ENCODE assay signal across 15 mouse cellular contexts in the genomic region with DNA sequence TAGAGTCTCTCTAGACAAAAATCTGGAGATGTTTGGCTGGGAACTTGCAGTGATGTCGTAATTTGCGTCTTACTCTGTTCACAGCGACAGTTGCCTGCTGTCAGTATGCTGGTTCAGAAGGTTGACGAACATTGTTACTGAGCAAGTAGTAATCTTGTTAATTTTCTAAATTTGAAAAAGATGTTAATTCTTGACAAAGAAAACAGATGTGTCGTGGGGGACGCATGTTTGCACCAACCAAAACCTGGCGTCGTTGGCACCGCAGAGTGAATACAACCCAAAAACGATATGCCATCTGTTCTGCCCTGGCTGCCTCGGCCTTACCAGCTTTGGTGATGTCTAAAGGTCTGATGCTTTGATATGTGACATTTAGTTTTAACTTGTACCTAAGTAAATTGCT. TPM values are rescaled to one million over a fixed set of nuclear protein-coding genes. Genes with fewer than 3 reads are reported as not detected.
A peak's percentile ranks its signal among the peaks of the same experiment; 100 is the strongest.
DNase-seq lines count a peak whose midpoint lies in the region; ATAC-seq and TF ChIP-seq lines count a peak whose summit lies in the region.
"Had no signal": no experiment of that assay in that cellular context is flagged by ENCODE, and none has a peak within 500 bp of the region (broad histone marks: within the 10 kb centered on the region; RNA-seq: fewer than 3 reads in every experiment).

No protein-coding gene starts in this region.

- H3K9me3 ChIP-seq in lung, embryonic 14.5 days (ENCODE audit: low read depth, low read length) = no peaks in the 10 kb centered on the region
- H3K9me3 ChIP-seq in liver, embryonic 16.5 days (replicated peaks; ENCODE audit: control insufficient read depth, low read length) = no peaks in the 10 kb centered on the region
- no peaks in the 10 kb centered on the region for H3K9me3 ChIP-seq in midbrain, embryonic 14.5 days (ENCODE audit: control insufficient read depth, low read length)
- H3K9me3 ChIP-seq: lung, embryonic 15.5 days had no signal

- peaks cover 6% of the 10 kb centered on the region; the same call in 1 of the 2 replicates for H3K4me1 ChIP-seq in lung, embryonic 14.5 days (ENCODE audit: insufficient read depth)
- H3K4me1 ChIP-seq in liver, embryonic 16.5 days (ENCODE audit: control insufficient read depth, low read depth, low read length) = peaks cover 33% of the 10 kb centered on the region
- H3K4me1 ChIP-seq in midbrain, embryonic 14.5 days (ENCODE audit: control insufficient read depth, insufficient read depth, low read length) = peaks cover 23% of the 10 kb centered on the region

- H3K27me3 ChIP-seq in lung, embryonic 14.5 days (ENCODE audit: insufficient read depth, low read length) = no peaks in the 10 kb centered on the region
- H3K27me3 ChIP-seq in liver, embryonic 16.5 days (ENCODE audit: control insufficient read depth, insufficient read depth, low read depth, low read length) = no peaks in the 10 kb centered on the region
- H3K27me3 ChIP-seq in midbrain, embryonic 14.5 days (ENCODE audit: control insufficient read depth, insufficient read depth, low read length) = no peaks in the 10 kb centered on the region
- H3K27me3 ChIP-seq: lung, embryonic 15.5 days had no signal

- H3K9ac ChIP-seq in lung, embryonic 14.5 days = no peak overlapping the region; the same call in 1 of the 2 replicates
- no peak overlapping the region for H3K9ac ChIP-seq in liver, embryonic 16.5 days (ENCODE audit: low read depth, low read length)
- H3K9ac ChIP-seq in midbrain, embryonic 14.5 days (replicated peaks; ENCODE audit: low read length) = no peak overlapping the region
- H3K9ac ChIP-seq: lung, embryonic 15.5 days had no signal

- H3K4me2 ChIP-seq in lung, embryonic 14.5 days = peak overlapping the region; percentile 73
- peak overlapping the region; percentile 73; the same call in 1 of the 2 replicates for H3K4me2 ChIP-seq in liver, embryonic 16.5 days (ENCODE audit: low read depth, low read length)
- no peak overlapping the region for H3K4me2 ChIP-seq in midbrain, embryonic 14.5 days (ENCODE audit: low read length)

- H3K4me3 ChIP-seq in lung, embryonic 14.5 days (ENCODE audit: low read depth, low read length) = peak overlapping the region; percentile 64; the same call in 1 of the 2 replicates
- H3K4me3 ChIP-seq in liver, embryonic 16.5 days (ENCODE audit: low read depth, low read length) = no peak overlapping the region; the same call in 1 of the 2 replicates
- H3K4me3 ChIP-seq in midbrain, embryonic 14.5 days (replicated peaks; ENCODE audit: low read depth, low read length) = no peak overlapping the region

- H3K36me3 ChIP-seq in lung, embryonic 14.5 days (ENCODE audit: insufficient read depth) = peaks cover 52% of the 10 kb centered on the region
- peaks cover 37% of the 10 kb centered on the region for H3K36me3 ChIP-seq in liver, embryonic 16.5 days (ENCODE audit: control insufficient read depth, insufficient read depth)
- H3K36me3 ChIP-seq in midbrain, embryonic 14.5 days (ENCODE audit: control insufficient read depth, insufficient read depth, low read length) = peaks cover 39% of the 10 kb centered on the region

- no peak for ATAC-seq in lung, embryonic 14.5 days (ENCODE audit: insufficient read depth)
- no peak for ATAC-seq in liver, embryonic 16.5 days (ENCODE audit: low read depth)
- no peak for ATAC-seq in midbrain, embryonic 14.5 days (ENCODE audit: low FRiP score, low TSS enrichment)
- ATAC-seq in cerebellum, adult (ENCODE audit: insufficient number of reproducible peaks, low FRiP score, low TSS enrichment) = no peak
- ATAC-seq: hindbrain, postnatal 0 days had no signal

- no peak for TF ChIP-seq CTCF in lung, embryonic 14.5 days (IDR thresholded peaks at IDR 0.05; ENCODE audit: low read depth)

- H3K27ac ChIP-seq in lung, embryonic 14.5 days (ENCODE audit: low read depth) = no peak overlapping the region
- H3K27ac ChIP-seq in liver, embryonic 16.5 days (ENCODE audit: low read length) = no peak overlapping the region
- H3K27ac ChIP-seq in midbrain, embryonic 14.5 days (replicated peaks; ENCODE audit: low read depth, low read length) = no peak overlapping the region
- H3K27ac ChIP-seq: hindbrain, postnatal 0 days; lung, embryonic 15.5 days had no signal

- WGBS in lung, embryonic 14.5 days = 83% methylated on average over 11 of the region's 11 CpGs
- 75% methylated on average over 11 of the region's 11 CpGs for WGBS in liver, embryonic 16.5 days (ENCODE audit: insufficient replicate concordance)
- WGBS in midbrain, embryonic 14.5 days = 92% methylated on average over 11 of the region's 11 CpGs

- DNase-seq in lung, embryonic 14.5 days = no peak
- no peak for DNase-seq in lung, adult 18-20 months
- DNase-seq in brain, adult 2 months (ENCODE audit: low read depth, low spot score) = peak; percentile 39
- peak; percentile 51 to 57 for DNase-seq in layer of hippocampus, adult 8-10 months (ENCODE audit: low spot score in 2 of 2)
- DNase-seq in midbrain, embryonic 14.5 days = no peak
- DNase-seq in c-Kit-positive CD71-positive TER-119-positive erythroid progenitor cells, embryonic 14.5 days (ENCODE audit: low spot score) = no peak
- DNase-seq: kidney, postnatal 4 days had no signal

RNA-seq across cellular contexts. Expression of gene Rpl4, which starts 2.2 kb away (rescaled TPM):
- 1,349 and 1,368 TPM in 2 replicates for polyA plus RNA-seq in lung, embryonic 14.5 days (2014; fragmentation: Nextera tagmentation; extraction: Ambion mirVana)
- total RNA-seq in layer of hippocampus, adult 8-10 months (2022) = 100 to 1,000 TPM; 522 to 674 (median 595) TPM
- 592 and 651 TPM in 2 replicates for polyA plus RNA-seq in liver, embryonic 16.5 days (2015; fragmentation: Nextera tagmentation; extraction: Ambion mirVana)
- polyA plus RNA-seq in midbrain, embryonic 14.5 days (2014; fragmentation: Nextera tagmentation; extraction: Ambion mirVana) = 640 and 695 TPM in 2 replicates

RNA-seq across cellular contexts. Expression of gene Zwilch, which starts 2.5 kb away (rescaled TPM):
- 31.4 and 33.6 TPM in 2 replicates for polyA plus RNA-seq in lung, embryonic 14.5 days (2014; fragmentation: Nextera tagmentation; extraction: Ambion mirVana)
- 1 to 10 TPM; 4.6 to 6.8 (median 5.6) TPM for total RNA-seq in layer of hippocampus, adult 8-10 months (2022)
- polyA plus RNA-seq in liver, embryonic 16.5 days (2015; fragmentation: Nextera tagmentation; extraction: Ambion mirVana) = 13.3 and 13.5 TPM in 2 replicates
- polyA plus RNA-seq in midbrain, embryonic 14.5 days (2014; fragmentation: Nextera tagmentation; extraction: Ambion mirVana) = 2.3 and 6.8 TPM in 2 replicates

RNA-seq across cellular contexts. Expression of gene Snapc5, which starts 3.7 kb away (rescaled TPM):
- 23.2 and 24.7 TPM in 2 replicates for polyA plus RNA-seq in lung, embryonic 14.5 days (2014; fragmentation: Nextera tagmentation; extraction: Ambion mirVana)
- 10 to 100 TPM; 16.5 to 19.2 (median 16.7) TPM for total RNA-seq in layer of hippocampus, adult 8-10 months (2022)
- 10.1 and 11.6 TPM in 2 replicates for polyA plus RNA-seq in liver, embryonic 16.5 days (2015; fragmentation: Nextera tagmentation; extraction: Ambion mirVana)
- polyA plus RNA-seq in midbrain, embryonic 14.5 days (2014; fragmentation: Nextera tagmentation; extraction: Ambion mirVana) = 25.6 and 29.7 TPM in 2 replicates

RNA-seq across cellular contexts. Expression of gene Lctl, which starts 58.4 kb away (rescaled TPM):
- 0.13 TPM in 1 of 2 replicates, not detected in the other for polyA plus RNA-seq in lung, embryonic 14.5 days (2014; fragmentation: Nextera tagmentation; extraction: Ambion mirVana)
- total RNA-seq in layer of hippocampus, adult 8-10 months (2022) = under 1 TPM in 1 of 4 experiments, not detected in 3; 0.76 TPM
- polyA plus RNA-seq in liver, embryonic 16.5 days (2015; fragmentation: Nextera tagmentation; extraction: Ambion mirVana) = not detected in 2 replicates
- polyA plus RNA-seq in midbrain, embryonic 14.5 days (2014; fragmentation: Nextera tagmentation; extraction: Ambion mirVana) = not detected in 2 replicates
- total RNA-seq: hindbrain, postnatal 0 days; megakaryocyte-erythroid progenitor cell, adult 5-6 weeks had no signal
- polyA plus RNA-seq: embryonic facial prominence, embryonic 11.5 days; heart, postnatal 0 days; hindbrain, postnatal 0 days; lung, embryonic 15.5 days; neural tube, embryonic 11.5 days had no signal

RNA-seq across cellular contexts. Expression of gene Uchl4, which starts 59.6 kb away (rescaled TPM):
- polyA plus RNA-seq in lung, embryonic 14.5 days (2014; fragmentation: Nextera tagmentation; extraction: Ambion mirVana) = 2.7 and 3.6 TPM in 2 replicates
- total RNA-seq in layer of hippocampus, adult 8-10 months (2022) = 1 to 10 TPM; 1.8 to 3.8 (median 3.0) TPM
- polyA plus RNA-seq in liver, embryonic 16.5 days (2015; fragmentation: Nextera tagmentation; extraction: Ambion mirVana) = 0.80 and 0.96 TPM in 2 replicates
- 2.9 and 3.0 TPM in 2 replicates for polyA plus RNA-seq in midbrain, embryonic 14.5 days (2014; fragmentation: Nextera tagmentation; extraction: Ambion mirVana)
- total RNA-seq: hindbrain, postnatal 0 days had no signal

Comparison
In these comparisons a context has a peak if more than half of its experiments do, and no peak if none do; other contexts are left out.
1. DNase-seq: peak in brain, adult 2 months (single experiment) and layer of hippocampus, adult 8-10 months (2 of 2); none in lung, embryonic 14.5 days (single experiment), lung, adult 18-20 months (0 of 2), midbrain, embryonic 14.5 days (single experiment) and c-Kit-positive CD71-positive TER-119-positive erythroid progenitor cells, embryonic 14.5 days (single experiment).